Mouse (Mus musculus) limb, embryonic 11.5 days (tissue): Measurements from ENCODE around the gene S100a5. TPM values are rescaled to one million over a fixed set of nuclear protein-coding genes. Genes with fewer than 3 reads are reported as not detected.

Experiments
- ATAC-seq: fragments of 200-750 bp; cut with Nextera tagmentation; 2 replicates; pipeline ENCODE4 v1.8.0; 2017; ENCODE audit warnings: low read depth; ENCODE audit not compliant: insufficient number of reproducible peaks, low FRiP score, low TSS enrichment
- DNase-seq: peaks from one replicate; pipeline ENCODE4 v3.0.0-alpha.2; 2015; ENCODE audit warnings: low spot score
- H3K27ac ChIP-seq: fragments of 300-500 bp; sonication (generic); replicated peaks from 2 replicates; pipeline ENCODE4 v1.5.1; 2014; ENCODE audit warnings: low read depth, mild to moderate bottlenecking, low read length
- H3K27me3 ChIP-seq: fragments of 300-500 bp; sonication (generic); 2 replicates; pipeline ENCODE4 v1.6.1; 2014; ENCODE audit warnings: mild to moderate bottlenecking, low read length, mixed read lengths; ENCODE audit not compliant: control insufficient read depth, insufficient read depth
- H3K36me3 ChIP-seq: fragments of 300-500 bp; sonication (generic); 2 replicates; pipeline ENCODE4 v1.6.1; 2014; ENCODE audit warnings: mild to moderate bottlenecking, low read length, moderate library complexity, mixed read lengths; ENCODE audit not compliant: control insufficient read depth, insufficient read depth
- H3K4me1 ChIP-seq: fragments of 300-500 bp; sonication (generic); 2 replicates; pipeline ENCODE4 v1.6.1; 2014; ENCODE audit warnings: low read length, mixed read lengths; ENCODE audit not compliant: control insufficient read depth, insufficient read depth
- H3K4me2 ChIP-seq: fragments of 300-500 bp; sonication (generic); 2 replicates; pipeline ENCODE4 v1.6.1; 2014; ENCODE audit warnings: low read depth, mild to moderate bottlenecking, moderate library complexity; ENCODE audit not compliant: severe bottlenecking
- H3K4me3 ChIP-seq: fragments of 300-500 bp; sonication (generic); 2 replicates; pipeline ENCODE4 v1.5.1; 2014; ENCODE audit warnings: low read depth, low read length
- H3K9ac ChIP-seq: fragments of 300-500 bp; sonication (generic); 2 replicates; pipeline ENCODE4 v1.6.1; 2014; ENCODE audit warnings: mild to moderate bottlenecking, low read length
- H3K9me3 ChIP-seq: fragments of 300-500 bp; sonication (generic); 2 replicates; pipeline ENCODE4 v1.6.1; 2016; ENCODE audit warnings: low read length; ENCODE audit not compliant: control insufficient read depth
- WGBS: fragments of 180-500 bp; shearing (Covaris S2); extraction: QIAGEN DNeasy Blood & Tissue Kit; methylation state at CpG from one replicate; pipeline ENCODE4 v1.1.7; 2014; 5-methylcytosine and 5-hydroxymethylcytosine counted together
- polyA plus RNA-seq: library from polyadenylated mRNA; unstranded; fragments of >200 nt; fragmentation: Nextera tagmentation; extraction: Ambion mirVana; gene quantifications from 2 replicates; pipeline ENCODE4 v1.2.1, GENCODE M21; 2014

Gene S100a5
- polyA plus RNA-seq, 1 experiment from 2014 or later = not detected

- H3K4me1 ChIP-seq = no peaks in the 10 kb centered on the region
- no peaks in the 10 kb centered on the region for H3K36me3 ChIP-seq
- H3K27me3 ChIP-seq = no peaks in the 10 kb centered on the region
- WGBS = 33% methylated on average over 5 of the region's 5 CpGs
- H3K4me2 ChIP-seq = no peak overlapping the region
- ATAC-seq = peak; percentile 63; the same call in 1 of the 2 replicates
- H3K9me3 ChIP-seq = no peaks in the 10 kb centered on the region
- H3K9ac ChIP-seq = no peak overlapping the region
- peak; percentile 85 for DNase-seq
- no peak overlapping the region for H3K27ac ChIP-seq
- no peak overlapping the region for H3K4me3 ChIP-seq
These were observed 44.7 kb downstream of the S100a5 start for GRCm38 (mm10) chr3:90652878-90653508.

GRCm38 (mm10) chr3:90653717-90654116 lies 45.4 kb downstream of the S100a5 start, which contains the start of gene S100a7a:
S100a7a (plus strand) TSS chr3:90654017.
- Histone ChIP-seq H3K36me3 (no peaks in the 10 kb centered on the region), H3K4me2 (no peak within 1 kb of the TSS), H3K27ac (no peak within 1 kb of the TSS), H3K4me3 (no peak within 1 kb of the TSS), H3K27me3 (no peaks in the 10 kb centered on the region), H3K4me1 (no peaks in the 10 kb centered on the region), H3K9ac (no peak within 1 kb of the TSS), H3K9me3 (no peaks in the 10 kb centered on the region)
- DNase-seq = no peak
- ATAC-seq = no peak

- Histone ChIP-seq H3K36me3 (no peaks in the 10 kb centered on the region), H3K4me1 (no peaks in the 10 kb centered on the region), H3K27me3 (no peaks in the 10 kb centered on the region), H3K4me2 (no peak overlapping the region), H3K9me3 (no peaks in the 10 kb centered on the region), H3K4me3 (no peak overlapping the region), H3K9ac (no peak overlapping the region), H3K27ac (no peak overlapping the region)
- ATAC-seq (no peak), DNase-seq (no peak)
- WGBS = 68% methylated on average over 4 of the region's 4 CpGs
These were observed 49.1 kb downstream of the S100a5 start for GRCm38 (mm10) chr3:90657405-90657804.

DNA sequence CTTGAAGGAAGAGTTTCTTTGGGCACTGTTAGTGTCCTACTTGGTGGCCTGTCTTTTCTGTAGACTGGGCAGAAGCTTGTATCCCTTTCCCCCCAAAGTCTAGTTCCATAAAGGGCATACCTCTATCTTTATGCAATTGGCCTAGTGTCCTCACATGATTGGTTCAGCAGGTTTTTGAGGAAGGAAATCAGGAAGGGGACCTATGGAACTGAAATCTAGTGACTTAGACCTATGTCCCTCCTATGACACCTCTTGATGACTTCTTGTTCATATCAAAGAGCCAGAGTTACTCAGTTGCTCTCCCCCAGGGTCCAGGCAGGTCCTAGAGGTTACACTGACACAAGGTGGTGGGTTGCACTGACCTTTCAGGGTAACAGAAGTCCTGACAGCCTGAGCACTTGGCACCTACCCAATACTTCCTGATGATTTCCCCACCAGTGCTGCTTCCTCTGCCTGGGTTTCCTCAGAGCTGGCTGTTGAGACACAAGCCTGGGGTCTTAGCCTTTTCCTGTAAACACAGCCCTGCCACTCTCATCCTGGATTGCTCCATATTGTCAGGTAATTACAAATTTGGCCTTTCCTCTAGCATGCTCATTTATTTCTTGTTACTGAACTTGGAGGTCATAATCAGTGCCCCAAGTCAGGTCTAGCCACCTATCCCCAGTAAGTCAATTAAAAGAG lies 51.2 kb downstream of the S100a5 start:
- Histone ChIP-seq H3K36me3 (no peaks in the 10 kb centered on the region), H3K4me2 (no peak overlapping the region), H3K9ac (no peak overlapping the region), H3K27ac (no peak overlapping the region), H3K4me3 (no peak overlapping the region), H3K27me3 (no peaks in the 10 kb centered on the region), H3K4me1 (no peaks in the 10 kb centered on the region), H3K9me3 (no peaks in the 10 kb centered on the region)
- DNase-seq (no peak), ATAC-seq (no peak)

Other genes starting within 250 kb of the S100a5 start
- 24.0 and 28.7 TPM in 2 replicates for gene Slc27a3, start 218.6 kb upstream of the S100a5 start, polyA plus RNA-seq
- gene Ints3, start 174.9 kb upstream of the S100a5 start, polyA plus RNA-seq = 47.2 and 56.7 TPM in 2 replicates
- gene Npr1, start 142.7 kb upstream of the S100a5 start, polyA plus RNA-seq = 2.0 and 2.3 TPM in 2 replicates
- 377 and 385 TPM in 2 replicates for gene Ilf2, start 132.4 kb upstream of the S100a5 start, polyA plus RNA-seq
- 60.5 and 63.6 TPM in 2 replicates for gene Snapin, start 117.5 kb upstream of the S100a5 start, polyA plus RNA-seq
- gene Chtop, start 99.0 kb upstream of the S100a5 start, polyA plus RNA-seq = 125 and 129 TPM in 2 replicates
- 4.6 and 7.3 TPM in 2 replicates for gene S100a1, start 94.1 kb upstream of the S100a5 start, polyA plus RNA-seq
- gene S100a13, start 94.1 kb upstream of the S100a5 start, polyA plus RNA-seq = 11.8 and 12.6 TPM in 2 replicates
- not detected in 2 replicates for gene S100a14, start 81.7 kb upstream of the S100a5 start, polyA plus RNA-seq
- gene S100a16, start 71.3 kb upstream of the S100a5 start, polyA plus RNA-seq = 36.6 and 42.1 TPM in 2 replicates
- gene S100a3, start 47.9 kb upstream of the S100a5 start, polyA plus RNA-seq = 0.43 TPM in 1 of 2 replicates, not detected in the other
- gene S100a2, start 18.3 kb upstream of the S100a5 start, polyA plus RNA-seq = not detected in 2 replicates
- gene Gm42674, start 6.6 kb upstream of the S100a5 start, polyA plus RNA-seq = not detected in 2 replicates
- gene S100a4, start 4.8 kb upstream of the S100a5 start, polyA plus RNA-seq = 0.72 and 1.0 TPM in 2 replicates
- 14.5 and 17.5 TPM in 2 replicates for gene S100a6, start 4.4 kb downstream of the S100a5 start, polyA plus RNA-seq
- gene S100a7a, start 45.5 kb downstream of the S100a5 start, polyA plus RNA-seq = not detected in 2 replicates
- gene S100a8, start 60.5 kb downstream of the S100a5 start, polyA plus RNA-seq = 3.7 TPM in 2 replicates
- 1.5 and 2.3 TPM in 2 replicates for gene S100a9, start 87.2 kb downstream of the S100a5 start, polyA plus RNA-seq
- gene Pglyrp4, start 118.4 kb downstream of the S100a5 start, polyA plus RNA-seq = not detected in 2 replicates
- not detected in 2 replicates for gene Gm5849, start 169.4 kb downstream of the S100a5 start, polyA plus RNA-seq